Mouse (Mus musculus) liver, postnatal 0 days (tissue): ENCODE data around the gene Tacc2.

Experiments used
- CTCF ChIP-seq: sonication (generic); IDR thresholded peaks from 2 replicates; pipeline ENCODE4 v1.5.1; 2016; ENCODE audit warnings: antibody characterized with exemption, low read depth
- EP300 ChIP-seq: IDR thresholded peaks from 2 replicates; pipeline ENCODE4 v1.6.1; 2016; ENCODE audit warnings: antibody characterized with exemption, low read depth, mild to moderate bottlenecking

DNA sequence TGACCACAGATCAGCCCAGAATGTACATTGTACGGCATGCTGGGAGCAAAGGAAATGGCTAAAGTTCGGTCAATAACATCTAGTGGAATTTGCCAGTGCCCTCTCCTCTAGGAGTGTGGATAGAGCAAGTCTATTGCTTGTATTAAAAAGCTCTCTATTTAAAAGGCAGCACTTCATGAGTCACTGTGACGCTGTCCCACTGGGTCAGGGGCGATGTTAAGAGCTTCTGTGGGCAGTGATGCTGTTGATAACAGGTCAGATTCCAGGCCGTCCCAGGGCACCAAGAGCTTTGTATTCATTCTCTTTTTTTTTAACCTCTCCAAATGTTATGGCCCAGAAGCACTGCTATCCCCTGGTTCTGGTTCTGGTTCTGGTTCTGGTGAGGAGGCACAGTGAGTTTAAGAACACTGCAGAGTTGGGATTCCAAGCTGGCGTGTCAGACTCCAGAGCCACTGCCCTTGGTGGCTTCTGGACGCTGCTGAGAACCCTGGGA is 179.2 kb downstream of the Tacc2 start:
- TF ChIP-seq EP300 (no peak), CTCF (no peak)
